16 mouse cellular contexts compared by ENCODE assay signal in the genomic region with DNA sequence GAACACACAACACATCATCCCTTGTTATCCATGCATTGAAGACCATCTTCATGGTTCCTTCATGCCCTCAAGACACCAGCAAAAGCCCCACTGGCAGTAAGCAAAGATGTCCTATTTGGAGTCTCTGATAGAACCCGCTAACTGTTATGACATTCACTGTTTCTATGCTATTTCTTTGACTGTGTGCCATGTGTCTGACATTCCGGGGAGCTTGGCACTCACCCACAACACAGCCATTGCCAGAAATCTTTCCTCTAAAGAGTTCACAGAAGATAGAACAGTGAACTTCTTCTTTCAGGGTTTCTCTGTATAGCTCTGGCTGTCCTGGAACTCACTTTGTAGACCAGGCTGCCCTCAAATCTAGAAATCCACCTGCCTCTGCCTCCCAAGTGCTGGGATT.
A peak's percentile ranks its signal among the peaks of the same experiment; 100 is the strongest.
DNase-seq lines count a peak whose midpoint lies in the region; TF ChIP-seq lines count a peak whose summit lies in the region.
"Had no signal": no experiment of that assay in that cellular context is flagged by ENCODE, and none has a peak within 500 bp of the region (broad histone marks: within the 10 kb centered on the region; RNA-seq: fewer than 3 reads in every experiment).

No protein-coding gene starts in this region.

- H3K4me3 ChIP-seq in layer of hippocampus, adult 2 months, result no peak overlapping the region
- H3K4me3 ChIP-seq: embryonic facial prominence, embryonic 10.5 days; erythroblast, embryonic 14.5 days; heart, embryonic 13.5 days had no signal

- no peak for TF ChIP-seq CTCF in layer of hippocampus, adult 2 months (conservative IDR thresholded peaks at IDR 0.05)

- no peak overlapping the region for H3K27ac ChIP-seq in layer of hippocampus, adult 2 months
- H3K27ac ChIP-seq: embryonic facial prominence, embryonic 10.5 days; heart, embryonic 13.5 days; kidney, postnatal 0 days; stomach, postnatal 0 days had no signal

- DNase-seq in adrenal gland, postnatal 14 days, result peak; percentile 52
- no peak for DNase-seq in adrenal gland, adult 18-20 months (ENCODE audit: low spot score in 2 of 2)
- peak; percentile 9 for DNase-seq in layer of hippocampus, adult 11-12 months (ENCODE audit: low spot score)
- no peak for DNase-seq in layer of hippocampus, postnatal 25 days (ENCODE audit: extremely low spot score in 1 of 2, low spot score in 1 of 2)
- DNase-seq in 3T3-L1 (ENCODE audit: low read depth, low spot score), result peak; percentile 21
- DNase-seq in layer of hippocampus, adult 2 months (ENCODE audit: low spot score in 2 of 2), result peak; percentile 16 to 21
- no peak for DNase-seq in gastrocnemius, adult 18-20 months (ENCODE audit: low spot score)
- no peak for DNase-seq in spleen, postnatal 4 days (ENCODE audit: low spot score in 2 of 2)
- DNase-seq: gastrocnemius, postnatal 36 days; lung, adult 18-20 months; thymus, postnatal 36 days had no signal

Comparison
In these comparisons a context has a peak if more than half of its experiments do, and no peak if none do; other contexts are left out.
1. DNase-seq: peak in adrenal gland, postnatal 14 days (single experiment), layer of hippocampus, adult 11-12 months (single experiment), 3T3-L1 (single experiment) and layer of hippocampus, adult 2 months (2 of 2); none in adrenal gland, adult 18-20 months (0 of 2), layer of hippocampus, postnatal 25 days (0 of 2), gastrocnemius, adult 18-20 months (single experiment) and spleen, postnatal 4 days (0 of 2).